ENCODE assay signal across 8 mouse cellular contexts in the genomic region with DNA sequence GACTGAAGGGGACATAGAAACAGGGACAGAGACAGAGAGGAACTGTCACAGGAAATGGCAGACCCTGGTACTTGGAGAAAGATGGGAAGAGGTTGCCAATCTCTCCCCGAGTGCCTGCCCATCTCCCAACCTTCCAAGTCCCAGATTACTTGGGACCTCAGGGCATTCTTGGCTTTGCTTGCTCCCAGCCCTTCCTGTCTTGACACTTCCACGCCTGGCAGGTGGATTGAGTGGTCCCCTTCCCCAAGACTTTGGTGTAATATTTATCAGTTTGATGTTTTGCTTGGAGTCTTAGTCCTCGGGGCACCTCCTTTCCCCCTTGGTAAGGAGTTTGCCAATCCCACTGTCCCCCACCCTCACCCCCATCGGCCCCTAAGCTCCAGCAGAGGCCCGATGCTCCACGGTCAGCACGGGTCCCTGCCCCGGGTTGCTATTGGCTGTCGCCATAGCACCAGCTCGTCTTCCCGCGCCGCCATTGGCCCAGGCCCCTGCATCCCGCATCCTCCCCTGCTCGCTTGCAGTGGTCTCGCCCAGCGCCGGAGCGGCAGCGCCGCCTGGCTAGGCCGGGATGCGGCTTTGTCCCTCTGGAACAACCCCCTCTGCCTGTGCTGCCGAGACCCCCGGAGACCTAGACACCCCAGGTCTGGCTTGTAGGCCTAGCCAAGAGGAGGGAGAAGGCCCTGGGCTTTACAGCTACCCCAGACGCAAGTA. TPM values are rescaled to one million over a fixed set of nuclear protein-coding genes. Genes with fewer than 3 reads are reported as not detected.
A peak's percentile ranks its signal among the peaks of the same experiment; 100 is the strongest.
DNase-seq lines count a peak whose midpoint lies in the region; ATAC-seq and TF ChIP-seq lines count a peak whose summit lies in the region.

No protein-coding gene starts in this region.

- no peaks in the 10 kb centered on the region for H3K9me3 ChIP-seq in forebrain, postnatal 0 days (ENCODE audit: low read length)
- H3K9me3 ChIP-seq in intestine, postnatal 0 days (ENCODE audit: control insufficient read depth) = no peaks in the 10 kb centered on the region
- H3K9me3 ChIP-seq in midbrain, embryonic 10.5 days (replicated peaks) = no peaks in the 10 kb centered on the region

- peak overlapping the region; percentile 93 for H3K27ac ChIP-seq in cerebellum, adult 2 months (ENCODE audit: insufficient read depth, low read length)
- H3K27ac ChIP-seq in forebrain, postnatal 0 days (ENCODE audit: low read depth, low read length) = peak overlapping the region; percentile 99
- no peak overlapping the region for H3K27ac ChIP-seq in intestine, postnatal 0 days (ENCODE audit: low read depth, low read length)
- H3K27ac ChIP-seq in midbrain, embryonic 10.5 days (replicated peaks) = peak overlapping the region; percentile 97
- H3K27ac ChIP-seq in testis, adult 2 months (ENCODE audit: control insufficient read depth, insufficient read depth, low read depth, low read length) = no peak overlapping the region

- intact Hi-C loops in gastrocnemius, postnatal 14 days (cut with DNase I; ENCODE audit: low total_unique reads) = loop anchor here (5.0 kb wide), 1 partner anchor 54 kb away; no protein-coding TSS in a partner anchor

- H3K4me2 ChIP-seq in forebrain, postnatal 0 days (ENCODE audit: low read depth) = peak overlapping the region; percentile 89
- H3K4me2 ChIP-seq in intestine, postnatal 0 days (replicated peaks; ENCODE audit: low read depth) = no peak overlapping the region

- TF ChIP-seq POLR2A in cerebellum, adult 2 months (IDR thresholded peaks at IDR 0.05; ENCODE audit: borderline replicate concordance, insufficient read depth, low read length) = peak; percentile 96
- TF ChIP-seq POLR2A in testis, adult 2 months (IDR thresholded peaks at IDR 0.05; ENCODE audit: control insufficient read depth, low read depth, low read length) = no peak

- peak overlapping the region; percentile 97 for H3K4me3 ChIP-seq in cerebellum, adult 2 months (replicated peaks; ENCODE audit: insufficient read depth, low read depth, low read length)
- peak overlapping the region; percentile 68 for H3K4me3 ChIP-seq in forebrain, postnatal 0 days (ENCODE audit: low read depth, low read length)
- no peak overlapping the region; the same call in 1 of the 2 replicates for H3K4me3 ChIP-seq in intestine, postnatal 0 days (ENCODE audit: low read depth, low read length)
- H3K4me3 ChIP-seq in midbrain, embryonic 10.5 days = peak overlapping the region; percentile 71
- H3K4me3 ChIP-seq in testis, adult 2 months (ENCODE audit: control insufficient read depth, low read depth, low read length) = peak overlapping the region; percentile 5

- 1% methylated on average over 26 of the region's 26 CpGs for WGBS in cerebellum, adult 2 months
- 2% methylated on average over 26 of the region's 26 CpGs for WGBS in forebrain, postnatal 0 days
- 7% methylated on average over 26 of the region's 26 CpGs for WGBS in intestine, postnatal 0 days
- WGBS in midbrain, embryonic 10.5 days = 4% methylated on average over 26 of the region's 26 CpGs

- H3K27me3 ChIP-seq in cerebellum, adult 2 months (ENCODE audit: control insufficient read depth, insufficient read depth, low read length) = no peaks in the 10 kb centered on the region
- H3K27me3 ChIP-seq in forebrain, postnatal 0 days (ENCODE audit: insufficient read depth, low read length) = no peaks in the 10 kb centered on the region
- H3K27me3 ChIP-seq in intestine, postnatal 0 days (replicated peaks; ENCODE audit: control insufficient read depth, insufficient read depth, low read length) = peaks cover 50% of the 10 kb centered on the region
- peaks cover 57% of the 10 kb centered on the region for H3K27me3 ChIP-seq in midbrain, embryonic 10.5 days (ENCODE audit: low read depth, poor library complexity, severe bottlenecking)
- H3K27me3 ChIP-seq in testis, adult 2 months (ENCODE audit: control insufficient read depth, insufficient read depth, low read length) = no peaks in the 10 kb centered on the region

- DNase-seq in gastrocnemius, postnatal 14 days = peak; percentile 51
- DNase-seq in gastrocnemius, postnatal 4 days (ENCODE audit: low spot score in 2 of 2) = no peak
- DNase-seq in cerebellum, adult 2 months = peak; percentile 95 to 96
- peak; percentile 96 for DNase-seq in forebrain, postnatal 0 days
- DNase-seq in midbrain, embryonic 10.5 days (ENCODE audit: low spot score) = peak; percentile 95
- DNase-seq in lung, postnatal 25 days (ENCODE audit: low spot score) = no peak

- H3K36me3 ChIP-seq in forebrain, postnatal 0 days (ENCODE audit: insufficient read depth) = peaks cover 30% of the 10 kb centered on the region
- peaks cover 14% of the 10 kb centered on the region; the same call in 1 of the 2 replicates for H3K36me3 ChIP-seq in intestine, postnatal 0 days (ENCODE audit: control insufficient read depth, insufficient read depth)
- H3K36me3 ChIP-seq in midbrain, embryonic 10.5 days = peaks cover 32% of the 10 kb centered on the region
- H3K36me3 ChIP-seq in testis, adult 2 months (ENCODE audit: control insufficient read depth, insufficient read depth, low read length) = no peaks in the 10 kb centered on the region

- H3K4me1 ChIP-seq in cerebellum, adult 2 months (ENCODE audit: control insufficient read depth, insufficient read depth, low read length) = peaks cover 45% of the 10 kb centered on the region
- peaks cover 44% of the 10 kb centered on the region for H3K4me1 ChIP-seq in forebrain, postnatal 0 days (ENCODE audit: insufficient read depth)
- no peaks in the 10 kb centered on the region for H3K4me1 ChIP-seq in intestine, postnatal 0 days (replicated peaks; ENCODE audit: control insufficient read depth, insufficient read depth, low read length)
- peaks cover 93% of the 10 kb centered on the region for H3K4me1 ChIP-seq in midbrain, embryonic 10.5 days
- peaks cover 17% of the 10 kb centered on the region for H3K4me1 ChIP-seq in testis, adult 2 months (ENCODE audit: control insufficient read depth, insufficient read depth, low read length)

- peak; percentile 84 for ATAC-seq in forebrain, postnatal 0 days
- no peak for ATAC-seq in intestine, postnatal 0 days

- TF ChIP-seq CTCF in cerebellum, adult 2 months (IDR thresholded peaks at IDR 0.05; ENCODE audit: borderline replicate concordance, insufficient read depth, low read depth, low read length) = no peak
- peak; percentile 63 for TF ChIP-seq CTCF in forebrain, postnatal 0 days (IDR thresholded peaks at IDR 0.05; ENCODE audit: low read depth)
- TF ChIP-seq CTCF in intestine, postnatal 0 days (IDR thresholded peaks at IDR 0.05; ENCODE audit: low read depth) = peak; percentile 38; the same call in 1 of the 2 replicates
- TF ChIP-seq CTCF in testis, adult 2 months (IDR thresholded peaks at IDR 0.05; ENCODE audit: control insufficient read depth, insufficient read depth, insufficient replicate concordance, low read depth, low read length) = no peak

- H3K9ac ChIP-seq in forebrain, postnatal 0 days = peak overlapping the region; percentile 99
- H3K9ac ChIP-seq in intestine, postnatal 0 days (ENCODE audit: low read depth, low read length) = no peak overlapping the region

RNA-seq across cellular contexts. Expression of a gene that starts 2.9 kb away (rescaled TPM):
- total RNA-seq in gastrocnemius, postnatal 14 days (2021) = 1 to 10 TPM in 1 of 2 experiments, under 1 TPM in 1; 0.93 to 1.2 TPM
- 1 to 10 TPM in 1 of 2 experiments, under 1 TPM in 1; 0.73 to 2.1 TPM for total RNA-seq in gastrocnemius, postnatal 4 days (2021)
- 67.1 and 69.1 TPM in 2 replicates for polyA plus RNA-seq in cerebellum, adult 2 months (2012; rRNA removed)
- total RNA-seq in forebrain, postnatal 0 days (2014; rRNA removed) = 309 and 328 TPM in 2 replicates
- 85.3 and 112 TPM in 2 replicates for polyA plus RNA-seq in forebrain, postnatal 0 days (2015; fragmentation: Nextera tagmentation; extraction: Ambion mirVana)
- polyA plus RNA-seq in intestine, postnatal 0 days (2015; fragmentation: Nextera tagmentation; extraction: Ambion mirVana) = 1.1 and 1.6 TPM in 2 replicates
- polyA plus RNA-seq in midbrain, embryonic 10.5 days (2016; fragmentation: Nextera tagmentation; extraction: Ambion mirVana) = 28.3 and 61.6 TPM in 2 replicates
- 1.4 and 1.8 TPM in 2 replicates for polyA plus RNA-seq in testis, adult 2 months (2012; rRNA removed)

RNA-seq across cellular contexts. Expression of a gene that starts 6.5 kb away (rescaled TPM):
- 100 to 1,000 TPM; 741 to 829 TPM for total RNA-seq in gastrocnemius, postnatal 14 days (2021)
- total RNA-seq in gastrocnemius, postnatal 4 days (2021) = 1,000 to 10,000 TPM; 1,165 to 1,300 TPM
- 1,303 and 1,454 TPM in 2 replicates for polyA plus RNA-seq in cerebellum, adult 2 months (2012; rRNA removed)
- 1,181 and 1,718 TPM in 2 replicates for total RNA-seq in forebrain, postnatal 0 days (2014; rRNA removed)
- polyA plus RNA-seq in forebrain, postnatal 0 days (2015; fragmentation: Nextera tagmentation; extraction: Ambion mirVana) = 681 and 897 TPM in 2 replicates
- 708 and 727 TPM in 2 replicates for polyA plus RNA-seq in intestine, postnatal 0 days (2015; fragmentation: Nextera tagmentation; extraction: Ambion mirVana)
- 889 and 1,053 TPM in 2 replicates for polyA plus RNA-seq in midbrain, embryonic 10.5 days (2016; fragmentation: Nextera tagmentation; extraction: Ambion mirVana)
- polyA plus RNA-seq in testis, adult 2 months (2012; rRNA removed) = 672 and 893 TPM in 2 replicates

RNA-seq across cellular contexts. Expression of a gene that starts 21.6 kb away (rescaled TPM):
- 1 to 10 TPM; 7.6 to 8.3 TPM for total RNA-seq in gastrocnemius, postnatal 14 days (2021)
- total RNA-seq in gastrocnemius, postnatal 4 days (2021) = 10 to 100 TPM; 16.7 to 17.6 TPM
- 49.7 and 51.1 TPM in 2 replicates for polyA plus RNA-seq in cerebellum, adult 2 months (2012; rRNA removed)
- 19.2 and 22.8 TPM in 2 replicates for total RNA-seq in forebrain, postnatal 0 days (2014; rRNA removed)
- 32.4 and 35.6 TPM in 2 replicates for polyA plus RNA-seq in forebrain, postnatal 0 days (2015; fragmentation: Nextera tagmentation; extraction: Ambion mirVana)
- polyA plus RNA-seq in intestine, postnatal 0 days (2015; fragmentation: Nextera tagmentation; extraction: Ambion mirVana) = 85.2 and 87.6 TPM in 2 replicates
- polyA plus RNA-seq in midbrain, embryonic 10.5 days (2016; fragmentation: Nextera tagmentation; extraction: Ambion mirVana) = 57.3 TPM in 2 replicates
- 11.3 and 13.1 TPM in 2 replicates for polyA plus RNA-seq in testis, adult 2 months (2012; rRNA removed)

RNA-seq across cellular contexts. Expression of a gene that starts 30.6 kb away (rescaled TPM):
- 1 to 10 TPM in 1 of 2 experiments, under 1 TPM in 1; 0.53 to 1.2 TPM for total RNA-seq in gastrocnemius, postnatal 14 days (2021)
- total RNA-seq in gastrocnemius, postnatal 4 days (2021) = 1 to 10 TPM; 1.0 to 1.5 TPM
- polyA plus RNA-seq in cerebellum, adult 2 months (2012; rRNA removed) = 13.7 and 14.1 TPM in 2 replicates
- 3.4 and 3.8 TPM in 2 replicates for total RNA-seq in forebrain, postnatal 0 days (2014; rRNA removed)
- polyA plus RNA-seq in forebrain, postnatal 0 days (2015; fragmentation: Nextera tagmentation; extraction: Ambion mirVana) = 7.4 TPM in 2 replicates
- polyA plus RNA-seq in intestine, postnatal 0 days (2015; fragmentation: Nextera tagmentation; extraction: Ambion mirVana) = 13.1 and 18.8 TPM in 2 replicates
- 3.3 and 4.2 TPM in 2 replicates for polyA plus RNA-seq in midbrain, embryonic 10.5 days (2016; fragmentation: Nextera tagmentation; extraction: Ambion mirVana)
- polyA plus RNA-seq in testis, adult 2 months (2012; rRNA removed) = 324 and 326 TPM in 2 replicates

RNA-seq across cellular contexts. Expression of a gene that starts 31.0 kb away (rescaled TPM):
- 1 to 10 TPM; 1.9 to 2.5 TPM for total RNA-seq in gastrocnemius, postnatal 14 days (2021)
- total RNA-seq in gastrocnemius, postnatal 4 days (2021) = 1 to 10 TPM; 2.7 to 4.1 TPM
- polyA plus RNA-seq in cerebellum, adult 2 months (2012; rRNA removed) = 9.0 and 10.3 TPM in 2 replicates
- total RNA-seq in forebrain, postnatal 0 days (2014; rRNA removed) = 1.8 and 2.7 TPM in 2 replicates
- polyA plus RNA-seq in forebrain, postnatal 0 days (2015; fragmentation: Nextera tagmentation; extraction: Ambion mirVana) = 5.1 and 6.4 TPM in 2 replicates
- polyA plus RNA-seq in intestine, postnatal 0 days (2015; fragmentation: Nextera tagmentation; extraction: Ambion mirVana) = 261 and 282 TPM in 2 replicates
- 9.1 and 11.5 TPM in 2 replicates for polyA plus RNA-seq in midbrain, embryonic 10.5 days (2016; fragmentation: Nextera tagmentation; extraction: Ambion mirVana)
- polyA plus RNA-seq in testis, adult 2 months (2012; rRNA removed) = 698 and 732 TPM in 2 replicates

Comparison
In these comparisons a context has a peak if more than half of its experiments do, and no peak if none do; other contexts are left out.
1. DNase-seq: peak in gastrocnemius, postnatal 14 days (single experiment), cerebellum, adult 2 months (2 of 2), forebrain, postnatal 0 days (single experiment) and midbrain, embryonic 10.5 days (single experiment); none in gastrocnemius, postnatal 4 days (0 of 2) and lung, postnatal 25 days (single experiment).
2. H3K27ac ChIP-seq: peak in cerebellum, adult 2 months (single experiment), forebrain, postnatal 0 days (single experiment) and midbrain, embryonic 10.5 days (single experiment); none in intestine, postnatal 0 days (single experiment) and testis, adult 2 months (single experiment).
3. CTCF ChIP-seq: peak in forebrain, postnatal 0 days (single experiment) and intestine, postnatal 0 days (single experiment); none in cerebellum, adult 2 months (single experiment) and testis, adult 2 months (single experiment).
4. RNA of a gene that starts 2.9 kb away (polyA plus RNA-seq): 85.3 to 112 TPM in forebrain, postnatal 0 days, 67.1 to 69.1 TPM in cerebellum, adult 2 months and 28.3 to 61.6 TPM in midbrain, embryonic 10.5 days; 1.4 to 1.8 TPM in testis, adult 2 months and 1.1 to 1.6 TPM in intestine, postnatal 0 days; every median in the first group is over 10 times any median in the second.